Mouse (Mus musculus) cerebral cortex, adult 2 months (tissue): Measurements from ENCODE around the gene Hsf2.

Source experiments
- WGBS: fragments of 180-500 bp; shearing (Covaris S2); methylation state at CpG from one replicate; pipeline ENCODE4 v1.1.7; 2018; 5-methylcytosine and 5-hydroxymethylcytosine counted together

The Hsf2 gene

GRCm38 (mm10) chr10:57553719-57554118, 67.5 kb downstream of the Hsf2 start:
- WGBS: 83% methylated on average over 1 of the region's 1 CpGs

- 70% methylated on average over 5 of the region's 5 CpGs for WGBS
Observed at GRCm38 (mm10) chr10:57557597-57557996, 71.4 kb downstream of the Hsf2 start.
